Mouse (Mus musculus) CH12.LX (cell line): ENCODE measurements around the gene Mylk3.

ENCODE experiments used
- CHD1 ChIP-seq: IDR thresholded peaks from 2 replicates; pipeline ENCODE4 v1.6.1; 2012; ENCODE audit warnings: low read depth, low read length, improper control_type of control experiment, inconsistent platforms
- CTCF ChIP-seq, 2 experiments: IDR thresholded peaks in 1 of 2; conservative IDR thresholded peaks in 1 of 2; 2 replicates each; pipeline ENCODE4 v1.5.1; 2011 to 2012; ENCODE audit warnings: low read depth in 2 of 2, low read length in 2 of 2, improper control_type of control experiment in 1 of 2, inconsistent platforms in 1 of 2, mild to moderate bottlenecking in 1 of 2, moderate library complexity in 1 of 2
- SIN3A ChIP-seq: IDR thresholded peaks from 2 replicates; pipeline ENCODE4 v1.6.1; 2012; ENCODE audit warnings: low read length, improper control_type of control experiment, inconsistent platforms

- no peak for TF ChIP-seq CTCF (conservative IDR thresholded peaks at IDR 0.05 in 1 of 2, IDR thresholded peaks at IDR 0.05 in 1 of 2; ENCODE audit: low read depth in 2 of 2, low read length in 2 of 2)
- TF ChIP-seq CHD1 = no peak
- no peak for TF ChIP-seq SIN3A
Observed at GRCm38 (mm10) chr8:85302931-85303330, 83.2 kb downstream of the Mylk3 start.
